Mouse (Mus musculus) limb, embryonic 13.5 days (tissue): ENCODE measurements around the gene Chrnb1. TPM values are rescaled to one million over a fixed set of nuclear protein-coding genes. Genes with fewer than 3 reads are reported as not detected.

Source experiments
- ATAC-seq: fragments of 200-750 bp; cut with Nextera tagmentation; 2 replicates; pipeline ENCODE4 v1.8.0; 2017; ENCODE audit warnings: low read depth, moderate number of reproducible peaks, moderate TSS enrichment; ENCODE audit not compliant: low FRiP score
- H3K27ac ChIP-seq: fragments of 300-500 bp; sonication (generic); 2 replicates; pipeline ENCODE4 v1.5.1; 2015; ENCODE audit warnings: inconsistent platforms, mild to moderate bottlenecking, moderate library complexity
- H3K27me3 ChIP-seq: fragments of 300-500 bp; sonication (generic); 2 replicates; pipeline ENCODE4 v1.6.1; 2015; ENCODE audit warnings: mild to moderate bottlenecking, inconsistent platforms
- H3K36me3 ChIP-seq: fragments of 300-500 bp; sonication (generic); 2 replicates; pipeline ENCODE4 v1.6.1; 2015; ENCODE audit warnings: inconsistent platforms, mild to moderate bottlenecking, moderate library complexity
- H3K4me1 ChIP-seq: fragments of 300-500 bp; sonication (generic); 2 replicates; pipeline ENCODE4 v1.6.1; 2015; ENCODE audit warnings: inconsistent platforms
- H3K4me2 ChIP-seq: fragments of 300-500 bp; sonication (generic); replicated peaks from 2 replicates; pipeline ENCODE4 v1.6.1; 2015; ENCODE audit warnings: inconsistent platforms, mild to moderate bottlenecking, moderate library complexity
- H3K4me3 ChIP-seq: fragments of 300-500 bp; sonication (generic); 2 replicates; pipeline ENCODE4 v1.5.1; 2015; ENCODE audit warnings: moderate library complexity, mild to moderate bottlenecking, inconsistent platforms
- H3K9ac ChIP-seq: fragments of 300-500 bp; sonication (generic); 2 replicates; pipeline ENCODE4 v1.6.1; 2015; ENCODE audit warnings: mild to moderate bottlenecking, inconsistent platforms
- H3K9me3 ChIP-seq: fragments of 300-500 bp; sonication (generic); 2 replicates; pipeline ENCODE4 v1.6.1; 2016; ENCODE audit warnings: inconsistent platforms
- WGBS: fragments of 180-500 bp; shearing (Covaris S2); methylation state at CpG from one replicate; pipeline ENCODE4 v1.1.7; 2015; 5-methylcytosine and 5-hydroxymethylcytosine counted together
- polyA plus RNA-seq: library from polyadenylated mRNA; unstranded; fragments of >200 nt; fragmentation: Nextera tagmentation; extraction: Ambion mirVana; gene quantifications from 2 replicates; pipeline ENCODE4 v1.2.1, GENCODE M21; 2015

The Chrnb1 gene
- polyA plus RNA-seq, 1 experiment from 2014 or later, result 27.7 TPM

DNA sequence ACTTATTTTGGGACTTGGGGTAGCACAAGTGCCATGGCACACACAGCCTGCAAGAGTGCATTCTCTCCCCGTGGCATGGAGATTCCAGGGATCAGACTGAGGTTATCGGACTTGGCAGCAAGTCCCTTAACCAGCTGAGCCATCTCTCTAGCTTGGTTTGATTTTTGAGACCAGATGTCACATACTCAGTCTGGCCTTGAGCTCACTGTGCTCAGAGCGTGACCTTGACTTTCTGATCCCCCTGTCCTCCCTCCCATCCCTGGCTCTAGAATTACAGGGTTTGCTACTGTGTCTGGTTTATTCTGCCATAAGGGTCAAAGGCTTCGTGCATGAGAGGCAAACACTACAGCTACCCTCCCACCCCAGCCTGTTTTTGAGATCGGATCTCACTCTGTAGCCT, 6.3 kb downstream of the Chrnb1 start:
- no peaks in the 10 kb centered on the region for H3K36me3 ChIP-seq
- H3K9me3 ChIP-seq, result no peaks in the 10 kb centered on the region
- peaks cover 13% of the 10 kb centered on the region for H3K27me3 ChIP-seq
- H3K4me1 ChIP-seq, result 0 out of 2 replicates have a peak, but pooled peaks cover 4% of the 10 kb centered on the region
- 59% methylated on average over 5 of the region's 5 CpGs for WGBS
- no peak for ATAC-seq
- no peak overlapping the region for H3K27ac ChIP-seq
- H3K9ac ChIP-seq, result no peak overlapping the region
- H3K4me2 ChIP-seq, result no peak overlapping the region
- H3K4me3 ChIP-seq, result no peak overlapping the region

DNA sequence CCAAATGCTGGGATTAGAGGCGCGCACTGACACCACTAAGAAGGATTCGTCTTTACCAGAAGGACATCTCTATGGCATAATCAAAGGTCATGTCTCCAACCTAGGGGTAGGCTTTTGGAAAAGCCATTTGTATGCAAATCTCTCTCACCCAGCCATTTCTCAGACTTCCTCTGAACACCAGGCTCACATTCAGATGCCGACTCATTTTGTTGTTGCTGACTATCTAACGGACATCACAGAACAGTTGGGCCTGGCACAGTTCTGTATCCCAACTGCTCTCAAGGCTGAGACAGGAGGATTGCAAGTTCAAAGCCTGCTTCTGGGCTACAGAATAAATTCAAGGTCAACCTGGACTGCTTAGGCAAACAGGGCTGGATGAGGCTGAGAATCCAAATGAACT, 8.4 kb downstream of the Chrnb1 start:
- H3K27me3 ChIP-seq, result peaks cover under 1% of the 10 kb centered on the region; the same call in 1 of the 2 replicates
- H3K36me3 ChIP-seq, result no peaks in the 10 kb centered on the region
- no peak for ATAC-seq
- no peaks in the 10 kb centered on the region for H3K9me3 ChIP-seq
- no peak overlapping the region for H3K9ac ChIP-seq
- no peak overlapping the region for H3K4me2 ChIP-seq
- WGBS, result 87% methylated on average over 5 of the region's 5 CpGs
- H3K4me3 ChIP-seq, result no peak overlapping the region
- no peak overlapping the region for H3K27ac ChIP-seq
- H3K4me1 ChIP-seq, result 0 out of 2 replicates have a peak, but pooled peaks cover 4% of the 10 kb centered on the region

DNA sequence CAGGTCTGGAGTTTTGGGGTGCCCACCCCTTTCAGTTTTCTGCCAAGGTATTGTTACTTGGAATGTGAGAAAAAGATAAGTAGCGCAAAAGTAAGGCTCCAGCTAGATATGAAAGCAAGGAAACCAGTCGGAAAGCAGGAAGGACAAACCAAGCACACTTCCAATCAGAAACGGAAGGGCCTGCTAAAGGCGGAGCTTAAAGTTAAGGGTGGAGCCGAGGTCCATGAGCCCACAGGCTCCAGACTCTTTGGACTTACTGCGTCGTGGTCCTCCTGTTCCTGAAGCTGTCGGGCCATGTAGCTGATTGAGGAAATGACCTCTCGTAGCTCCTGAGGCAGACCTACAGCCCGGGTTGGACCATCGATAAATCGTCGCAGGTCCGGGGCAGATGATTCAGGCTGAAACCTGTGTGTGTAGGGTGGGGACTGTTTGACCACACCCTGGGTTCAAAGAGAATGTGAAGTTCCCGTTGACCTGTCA, 10.9 kb downstream of the Chrnb1 start:
- H3K9me3 ChIP-seq, result no peaks in the 10 kb centered on the region
- H3K27ac ChIP-seq, result no peak overlapping the region
- WGBS, result 29% methylated on average over 15 of the region's 15 CpGs
- H3K4me3 ChIP-seq, result peak overlapping the region; percentile 17
- no peak overlapping the region for H3K9ac ChIP-seq
- peak overlapping the region; percentile 42 for H3K4me2 ChIP-seq
- no peaks in the 10 kb centered on the region for H3K36me3 ChIP-seq
- H3K4me1 ChIP-seq, result 0 out of 2 replicates have a peak, but pooled peaks cover 4% of the 10 kb centered on the region
- no peak for ATAC-seq
- H3K27me3 ChIP-seq, result peaks cover 8% of the 10 kb centered on the region; the same call in 1 of the 2 replicates

DNA sequence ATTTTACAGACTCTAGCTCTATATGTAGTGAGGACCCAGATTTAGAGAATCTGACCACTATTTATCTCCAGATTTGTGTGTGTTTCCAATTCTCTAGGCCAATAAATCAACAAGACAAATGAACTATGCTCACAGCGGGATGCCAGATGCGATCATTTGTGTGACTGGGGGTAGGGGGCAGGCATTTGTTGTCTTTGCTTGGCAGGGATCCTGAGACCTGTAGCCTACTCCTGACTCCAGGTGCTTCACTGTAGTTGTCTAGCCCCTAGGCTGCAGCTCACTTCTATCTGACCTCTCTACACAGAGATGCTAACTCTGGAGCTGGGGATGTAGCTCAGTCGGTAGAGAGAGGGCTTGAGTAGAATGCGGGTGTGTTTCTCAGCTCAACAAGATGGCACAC, 13.9 kb downstream of the Chrnb1 start:
- H3K27me3 ChIP-seq, result peaks cover 36% of the 10 kb centered on the region
- 31% methylated on average over 4 of the region's 4 CpGs for WGBS
- H3K9ac ChIP-seq, result no peak overlapping the region
- H3K4me2 ChIP-seq, result no peak overlapping the region
- ATAC-seq, result no peak
- H3K9me3 ChIP-seq, result no peaks in the 10 kb centered on the region
- peaks cover 18% of the 10 kb centered on the region for H3K4me1 ChIP-seq
- no peak overlapping the region for H3K27ac ChIP-seq
- peaks cover 14% of the 10 kb centered on the region for H3K36me3 ChIP-seq
- no peak overlapping the region for H3K4me3 ChIP-seq

DNA sequence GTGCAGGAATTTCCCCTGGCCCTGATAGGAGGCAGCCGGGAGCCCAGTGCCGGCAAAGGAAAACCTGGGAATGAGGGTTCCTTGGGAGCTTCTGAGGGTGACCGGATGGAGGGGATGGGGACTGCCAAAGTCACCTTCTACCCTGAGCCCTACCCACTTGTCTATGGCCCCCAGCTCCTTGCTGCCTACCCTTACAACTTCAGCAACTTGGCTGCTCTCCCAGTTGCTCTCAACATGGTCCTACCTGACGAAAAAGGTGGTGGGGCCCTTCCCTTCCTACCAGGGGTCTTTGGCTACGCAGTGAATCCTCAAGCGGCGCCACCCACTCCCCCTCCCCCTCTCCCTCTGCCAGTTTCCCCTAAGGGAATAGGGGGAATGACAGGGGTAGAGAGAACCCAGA, 16.8 kb downstream of the Chrnb1 start:
- WGBS, result 37% methylated on average over 7 of the region's 7 CpGs
- no peak overlapping the region for H3K4me3 ChIP-seq
- H3K4me1 ChIP-seq, result peaks cover 14% of the 10 kb centered on the region
- ATAC-seq, result no peak
- H3K27me3 ChIP-seq, result peaks cover 48% of the 10 kb centered on the region
- no peak overlapping the region for H3K4me2 ChIP-seq
- no peak overlapping the region for H3K27ac ChIP-seq
- no peak overlapping the region for H3K9ac ChIP-seq
- H3K36me3 ChIP-seq, result peaks cover 32% of the 10 kb centered on the region
- no peaks in the 10 kb centered on the region for H3K9me3 ChIP-seq

DNA sequence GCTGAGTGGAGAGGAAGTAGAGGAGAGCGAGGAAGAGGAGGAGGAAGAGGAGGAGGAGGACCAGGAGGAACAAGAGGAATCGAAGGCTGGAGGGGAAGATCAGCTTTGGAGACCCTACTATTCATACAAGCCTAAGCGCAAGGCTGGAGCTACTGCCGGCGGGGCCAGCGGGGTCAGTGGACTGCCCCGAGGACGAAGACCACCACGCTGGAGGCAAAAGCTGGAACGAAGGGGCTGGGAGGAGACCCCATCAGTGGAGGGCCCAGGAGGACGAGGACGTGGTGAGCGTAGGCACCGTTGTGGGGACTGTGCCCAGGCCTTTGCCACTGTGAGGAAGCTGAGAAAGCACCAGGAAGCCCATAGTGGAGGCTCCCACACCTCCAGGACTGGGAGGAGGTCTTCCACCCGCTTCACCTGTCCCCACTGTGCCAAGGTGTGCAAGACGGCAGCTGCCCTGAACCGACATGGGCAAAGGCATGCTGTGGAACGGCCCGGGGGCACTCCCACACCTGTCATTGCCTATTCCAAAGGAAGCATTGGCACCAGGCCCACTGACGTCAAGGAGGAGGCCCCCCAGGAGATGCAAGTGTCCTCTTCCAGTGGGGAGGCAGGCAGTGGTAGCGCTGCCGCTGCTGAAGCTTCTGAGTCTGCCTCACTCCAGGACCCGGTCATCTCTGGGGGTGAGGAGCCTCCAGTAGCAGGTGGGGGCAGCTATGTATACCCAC, 17.3 kb downstream of the Chrnb1 start:
- H3K4me2 ChIP-seq, result no peak overlapping the region
- 66% methylated on average over 23 of the region's 23 CpGs for whole genome bisulfite sequencing
- H3K36me3 ChIP-seq, result peaks cover 32% of the 10 kb centered on the region
- no peak for ATAC-seq
- no peak overlapping the region for H3K4me3 ChIP-seq
- H3K9ac ChIP-seq, result no peak overlapping the region
- peaks cover 14% of the 10 kb centered on the region for H3K4me1 ChIP-seq
- no peaks in the 10 kb centered on the region for H3K9me3 ChIP-seq
- H3K27me3 ChIP-seq, result peaks cover 48% of the 10 kb centered on the region
- no peak overlapping the region for H3K27ac ChIP-seq

DNA sequence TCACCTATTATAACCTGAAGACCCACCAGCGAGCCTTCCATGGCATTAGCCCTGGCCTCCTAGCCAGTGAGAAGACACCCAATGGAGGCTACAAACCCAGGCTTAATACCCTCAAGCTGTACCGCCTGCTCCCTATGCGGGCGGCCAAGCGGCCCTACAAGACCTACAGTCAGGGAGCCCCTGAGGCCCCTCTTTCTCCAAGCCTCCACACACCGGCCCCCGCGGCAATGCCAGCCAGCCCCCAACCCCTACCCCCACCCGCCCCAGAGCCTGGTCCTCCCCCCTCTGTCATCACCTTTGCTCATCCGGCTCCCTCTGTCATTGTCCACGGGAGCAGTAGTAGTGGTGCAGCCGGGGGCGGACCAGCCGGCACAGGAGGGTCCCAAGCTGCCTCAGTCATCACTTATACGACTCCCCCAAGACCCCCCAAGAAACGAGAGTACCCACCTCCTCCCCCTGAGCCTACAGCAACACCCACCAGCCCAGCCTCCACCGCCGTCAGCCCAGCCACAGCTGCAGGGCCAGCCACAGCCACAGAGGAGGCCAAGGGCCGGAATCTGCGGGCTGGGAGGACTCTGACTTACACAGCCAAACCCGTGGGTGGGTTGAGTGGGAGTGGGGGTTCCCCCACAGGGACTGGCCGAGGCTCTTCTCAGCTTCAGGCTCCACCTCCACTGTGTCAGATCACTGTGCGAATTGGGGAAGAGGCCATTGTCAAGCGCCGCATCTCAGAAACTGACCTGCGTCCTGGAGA, 18.1 kb downstream of the Chrnb1 start:
- no peak overlapping the region for H3K27ac ChIP-seq
- no peak overlapping the region for H3K4me2 ChIP-seq
- no peak overlapping the region for H3K9ac ChIP-seq
- no peak overlapping the region for H3K4me3 ChIP-seq
- H3K36me3 ChIP-seq, result peaks cover 39% of the 10 kb centered on the region
- H3K9me3 ChIP-seq, result no peaks in the 10 kb centered on the region
- WGBS, result 61% methylated on average over 26 of the region's 26 CpGs
- no peak for ATAC-seq
- peaks cover 48% of the 10 kb centered on the region for H3K27me3 ChIP-seq
- peaks cover 14% of the 10 kb centered on the region for H3K4me1 ChIP-seq

DNA sequence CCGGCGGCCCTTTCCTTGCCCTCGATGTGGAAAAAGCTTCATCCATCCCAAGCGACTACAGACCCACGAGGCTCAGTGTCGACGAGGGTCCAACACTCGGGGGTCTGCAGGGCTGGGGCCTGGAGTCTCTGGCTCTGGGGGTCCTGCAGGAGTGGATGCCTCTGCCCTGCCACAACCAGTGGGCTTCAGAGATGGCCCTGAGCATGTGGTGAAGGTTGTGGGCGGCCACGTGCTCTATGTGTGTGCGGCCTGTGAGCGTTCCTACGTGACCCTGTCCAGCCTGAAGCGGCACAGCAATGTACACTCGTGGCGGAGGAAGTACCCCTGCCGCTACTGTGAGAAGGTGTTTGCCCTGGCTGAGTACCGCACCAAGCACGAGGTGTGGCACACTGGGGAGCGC, 19.3 kb downstream of the Chrnb1 start:
- WGBS, result 83% methylated on average over 20 of the region's 20 CpGs
- Histone ChIP-seq H3K9ac (peak overlapping the region; percentile 8; the same call in 1 of the 2 replicates), H3K27me3 (peaks cover 42% of the 10 kb centered on the region), H3K4me3 (no peak overlapping the region), H3K4me1 (peaks cover 14% of the 10 kb centered on the region), H3K36me3 (peaks cover 39% of the 10 kb centered on the region), H3K27ac (no peak overlapping the region), H3K9me3 (no peaks in the 10 kb centered on the region), H3K4me2 (no peak overlapping the region)
- no peak for ATAC-seq

DNA sequence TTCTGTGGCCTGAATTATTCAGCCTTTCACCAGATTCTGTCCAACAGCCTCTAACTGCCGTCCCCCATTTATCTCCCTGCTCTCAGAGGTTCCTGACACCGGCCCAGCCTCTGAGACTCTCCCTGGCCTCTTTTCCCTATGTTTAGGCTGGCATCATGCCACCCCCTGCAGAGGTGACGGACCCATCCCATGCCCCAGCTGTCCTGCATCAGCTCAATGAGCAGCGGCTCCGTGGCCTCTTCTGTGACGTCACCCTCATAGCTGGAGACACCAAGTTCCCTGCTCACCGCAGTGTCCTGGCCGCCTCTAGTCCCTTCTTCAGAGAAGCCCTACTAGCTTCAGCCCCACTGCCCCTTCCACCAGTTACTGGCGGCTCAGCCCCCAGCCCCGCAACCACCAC, 20.0 kb downstream of the Chrnb1 start:
- H3K4me1 ChIP-seq, result peaks cover 14% of the 10 kb centered on the region
- no peak overlapping the region for H3K4me2 ChIP-seq
- H3K36me3 ChIP-seq, result peaks cover 39% of the 10 kb centered on the region
- no peaks in the 10 kb centered on the region for H3K9me3 ChIP-seq
- H3K27me3 ChIP-seq, result peaks cover 41% of the 10 kb centered on the region
- 65% methylated on average over 10 of the region's 10 CpGs for WGBS
- no peak overlapping the region for H3K27ac ChIP-seq
- H3K9ac ChIP-seq, result no peak overlapping the region
- no peak overlapping the region for H3K4me3 ChIP-seq
- ATAC-seq, result no peak

DNA sequence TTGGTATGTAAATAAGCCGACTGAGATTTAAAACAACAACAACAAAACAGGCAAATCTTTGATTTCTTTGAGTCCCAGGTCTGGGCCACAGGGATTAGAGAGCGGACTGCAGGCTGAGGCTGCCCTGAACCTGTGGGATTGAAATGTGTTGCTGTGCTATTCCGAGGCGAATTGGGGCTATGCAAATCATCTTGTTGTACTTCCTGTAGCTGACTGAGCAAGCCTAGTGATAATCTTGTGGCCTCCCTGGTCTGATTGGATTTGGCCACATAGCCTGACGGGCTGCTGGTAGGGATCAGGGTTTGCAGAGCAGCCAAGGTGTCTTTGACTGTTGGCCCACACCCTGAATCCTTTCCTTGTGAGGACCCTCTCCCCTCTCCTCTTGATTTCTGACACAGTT, 20.8 kb downstream of the Chrnb1 start:
- 66% methylated on average over 5 of the region's 5 CpGs for WGBS
- H3K4me3 ChIP-seq, result no peak overlapping the region
- no peak overlapping the region for H3K27ac ChIP-seq
- H3K36me3 ChIP-seq, result peaks cover 39% of the 10 kb centered on the region
- no peak for ATAC-seq
- H3K4me1 ChIP-seq, result peaks cover 16% of the 10 kb centered on the region
- H3K27me3 ChIP-seq, result peaks cover 40% of the 10 kb centered on the region
- H3K9ac ChIP-seq, result no peak overlapping the region
- H3K9me3 ChIP-seq, result no peaks in the 10 kb centered on the region
- H3K4me2 ChIP-seq, result no peak overlapping the region

DNA sequence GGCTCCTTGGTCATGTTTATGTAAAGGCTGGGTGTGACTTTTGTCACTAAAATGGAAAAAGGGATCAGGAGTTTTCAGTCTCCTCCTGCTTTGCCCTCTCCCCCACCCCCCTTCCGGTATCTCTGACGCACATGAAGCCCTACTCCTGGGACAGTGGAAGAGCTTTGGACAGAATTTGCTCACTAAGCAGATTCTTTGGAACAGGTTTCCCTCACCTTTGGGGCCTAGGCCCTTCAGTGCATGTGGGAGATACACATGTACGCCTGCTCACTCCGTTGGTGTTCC, 28.2 kb downstream of the Chrnb1 start:
- Histone ChIP-seq H3K27ac (peak overlapping the region; percentile 58; the same call in 1 of the 2 replicates), H3K4me3 (peak overlapping the region; percentile 87), H3K36me3 (no peaks in the 10 kb centered on the region), H3K4me2 (peak overlapping the region; percentile 78), H3K9me3 (no peaks in the 10 kb centered on the region), H3K4me1 (peaks cover 38% of the 10 kb centered on the region), H3K9ac (peak overlapping the region; percentile 96), H3K27me3 (no peaks in the 10 kb centered on the region)
- WGBS, result 65% methylated on average over 4 of the region's 4 CpGs
- no peak for ATAC-seq

DNA sequence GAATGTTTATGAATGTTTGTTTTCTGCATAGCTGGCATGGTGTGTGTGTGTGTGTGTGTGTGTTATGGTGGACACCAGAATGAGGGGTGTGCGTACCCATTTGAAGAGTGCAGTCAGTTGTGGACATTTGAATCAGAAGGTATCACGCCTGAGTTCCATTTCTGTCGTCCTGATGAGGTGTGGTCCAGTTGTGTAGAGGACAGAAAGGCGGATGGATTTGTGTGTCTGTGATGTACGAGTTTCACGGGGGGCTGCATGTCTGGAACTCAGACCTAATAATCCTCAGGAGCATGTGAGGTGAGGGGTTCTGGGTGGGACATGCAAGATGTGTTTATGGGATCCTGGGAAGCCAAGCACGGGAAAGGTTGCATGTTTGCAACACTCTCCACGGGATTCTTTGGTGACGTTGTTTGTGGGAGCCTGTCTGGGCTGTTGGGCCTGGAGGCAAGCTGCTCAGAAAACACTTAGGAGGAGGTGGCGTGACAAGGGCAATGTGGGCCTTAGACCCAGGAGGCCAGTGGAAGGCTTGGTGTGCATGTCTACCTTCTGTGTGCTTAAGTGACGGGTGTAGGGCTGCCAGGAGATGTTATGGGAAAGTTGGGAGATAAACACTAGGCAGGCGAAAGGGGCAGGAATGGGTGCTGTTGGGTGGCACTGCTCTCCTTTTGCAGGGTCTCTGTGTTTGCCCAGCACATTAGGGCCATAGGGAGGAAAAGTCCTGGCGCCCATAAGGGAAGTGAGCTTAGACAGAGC, 28.7 kb downstream of the Chrnb1 start:
- Histone ChIP-seq H3K4me1 (peaks cover 38% of the 10 kb centered on the region), H3K4me3 (peak overlapping the region; percentile 87), H3K27me3 (no peaks in the 10 kb centered on the region), H3K9ac (peak overlapping the region; percentile 96), H3K36me3 (no peaks in the 10 kb centered on the region), H3K4me2 (peak overlapping the region; percentile 78), H3K27ac (peak overlapping the region; percentile 92), H3K9me3 (no peaks in the 10 kb centered on the region)
- 55% methylated on average over 13 of the region's 13 CpGs for WGBS
- ATAC-seq, result no peak
